Mouse (Mus musculus) thymus, adult 2 months (tissue): ENCODE results near the gene Rhebl1.

Experiments used
- CTCF ChIP-seq: fragments of 200-500 bp; IDR thresholded peaks from 2 replicates; pipeline ENCODE4 v1.5.1; 2012; ENCODE audit warnings: mild to moderate bottlenecking, control low read depth, low read length, moderate library complexity, borderline replicate concordance; ENCODE audit not compliant: control insufficient read depth, poor library complexity, insufficient read depth; ENCODE audit errors: extremely low read depth
- POLR2A ChIP-seq: fragments of 200-500 bp; IDR thresholded peaks from 2 replicates; pipeline ENCODE4 v1.6.1; 2012; ENCODE audit warnings: mild to moderate bottlenecking, low read length, control low read depth, moderate library complexity; ENCODE audit not compliant: control insufficient read depth, poor library complexity, insufficient read depth; ENCODE audit errors: extremely low read depth

DNA sequence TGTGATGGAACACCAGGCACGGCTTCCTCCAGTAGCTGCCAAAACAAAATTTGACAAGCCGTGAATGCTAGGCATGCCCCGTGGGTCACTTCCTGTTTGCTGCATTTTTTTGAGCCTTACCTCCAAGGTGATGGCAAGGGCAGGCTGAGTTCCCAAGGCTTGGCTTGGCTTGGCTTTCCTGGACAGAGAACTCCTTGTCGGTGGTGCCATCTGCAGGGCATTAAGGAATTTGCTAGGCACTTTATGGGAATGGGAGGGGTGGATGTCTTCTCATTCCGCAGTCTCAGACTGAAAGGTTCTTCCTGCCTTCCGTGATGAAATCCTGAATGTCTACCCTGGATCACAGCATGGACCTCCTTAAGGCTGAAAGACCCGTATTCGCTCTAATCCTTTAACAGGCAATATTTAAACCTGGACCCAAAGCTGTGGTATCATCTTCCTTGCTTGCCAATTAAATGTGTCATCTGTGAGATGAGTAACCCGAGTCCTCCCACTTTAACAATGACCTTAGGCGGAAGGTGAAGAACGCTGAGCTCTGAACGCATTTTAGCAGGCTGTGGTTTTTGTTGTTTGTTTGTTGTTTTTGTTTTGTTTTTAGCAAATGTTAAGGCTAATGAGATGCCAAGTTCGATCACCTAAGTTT is 34.4 kb upstream of the Rhebl1 start:
- TF ChIP-seq CTCF: no peak
- TF ChIP-seq POLR2A: no peak
